Mouse (Mus musculus): ENCODE results near the gene Cdca7l.
"Not testable (repeated sequence)": the region's sequence is repeated elsewhere in the genome, so short reads cannot be mapped to it uniquely, and the experiment has no call there.

The Cdca7l gene

GRCm38 (mm10) chr12:117862655-117863054 is 58.6 kb downstream of the Cdca7l start:
- DNase-seq (ENCODE audit: low spot score), result no peak

- no peak for DNase-seq (ENCODE audit: low spot score)
Observed at GRCm38 (mm10) chr12:117867708-117868564, 63.8 kb downstream of the Cdca7l start.

DNA sequence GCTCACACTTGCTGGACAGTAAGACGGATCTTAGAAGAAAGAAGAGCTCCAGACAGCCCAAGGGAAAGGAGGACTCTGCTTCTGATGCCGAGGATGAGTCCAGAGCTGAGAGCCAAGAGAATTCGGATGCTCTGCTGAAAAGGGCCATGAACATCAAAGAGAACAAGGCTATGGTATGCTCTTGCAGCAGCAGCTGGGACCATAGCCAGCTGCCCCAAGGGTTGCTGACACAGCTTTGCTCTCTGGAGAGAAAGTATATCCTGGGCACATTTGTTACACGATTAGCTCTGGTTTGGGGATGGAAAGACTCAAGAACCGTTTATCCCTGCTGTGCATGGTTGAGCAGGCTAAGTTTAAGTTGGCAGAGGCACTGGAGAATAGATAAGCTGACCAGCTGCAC is 68.2 kb downstream of the Cdca7l start:
- no peak for DNase-seq (ENCODE audit: low spot score)

GRCm38 (mm10) chr12:117878341-117878740 is 74.3 kb downstream of the Cdca7l start:
- DNase-seq (ENCODE audit: low spot score), result no peak

DNA sequence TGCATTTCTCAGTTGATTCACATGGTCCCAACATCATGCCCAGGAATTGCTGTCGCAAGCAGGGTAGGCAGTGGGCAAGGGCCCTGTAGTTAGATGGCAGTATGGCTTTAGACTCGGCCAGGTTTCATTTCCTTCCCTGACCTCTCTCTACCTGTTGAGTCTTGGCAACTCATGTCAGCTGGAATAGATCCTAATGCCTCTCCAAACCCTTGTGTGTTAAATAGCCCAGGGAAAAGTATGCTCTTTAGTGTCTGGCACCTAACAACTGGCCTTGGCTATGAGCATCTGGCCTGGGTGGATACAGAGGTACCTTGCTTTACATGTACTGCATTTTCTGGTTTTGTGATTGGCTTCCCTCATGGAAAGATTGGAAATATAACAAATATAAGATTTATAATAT is 80.5 kb downstream of the Cdca7l start:
- no peak for DNase-seq (ENCODE audit: low spot score)

- no peak for DNase-seq (ENCODE audit: low spot score)
Observed at GRCm38 (mm10) chr12:117887422-117887821, 83.3 kb downstream of the Cdca7l start.

- DNase-seq (ENCODE audit: low spot score), result not testable (repeated sequence)
Observed at GRCm38 (mm10) chr12:117900798-117901197, 96.7 kb downstream of the Cdca7l start.

- not testable (repeated sequence) for DNase-seq (ENCODE audit: low spot score)
Observed at GRCm38 (mm10) chr12:117901352-117901751, 97.3 kb downstream of the Cdca7l start.

GRCm38 (mm10) chr12:117903671-117904070 is 99.6 kb downstream of the Cdca7l start:
- DNase-seq (ENCODE audit: low spot score), result no peak

DNA sequence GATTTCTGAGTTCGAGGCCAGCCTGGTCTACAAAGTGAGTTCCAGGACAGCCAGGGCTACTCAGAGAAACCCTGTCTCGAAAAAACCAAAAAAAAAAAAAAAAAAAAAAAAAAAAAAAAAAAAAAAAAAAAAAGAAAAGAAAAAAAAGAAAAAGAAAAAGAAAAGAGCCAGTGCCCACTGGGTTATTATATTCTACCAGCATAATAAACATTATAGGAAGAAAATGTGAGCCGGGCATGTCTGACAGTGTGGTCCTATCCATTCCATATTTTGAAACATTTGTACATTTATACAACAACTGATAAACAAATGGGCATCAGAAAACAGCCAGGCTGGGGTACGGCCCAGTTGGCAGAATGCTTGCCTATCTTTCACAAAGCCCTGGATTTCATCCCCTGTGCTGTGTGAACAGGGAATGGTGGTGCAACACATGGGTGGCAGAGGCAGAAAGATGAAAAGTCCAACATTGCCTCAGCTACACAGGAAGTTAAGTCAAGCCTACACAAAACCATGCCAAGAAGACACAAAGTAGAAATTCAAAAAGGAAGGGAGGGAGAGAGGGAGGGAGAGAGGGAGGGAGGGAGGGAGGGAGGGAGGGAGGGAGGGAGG is 101.2 kb downstream of the Cdca7l start:
- DNase-seq (ENCODE audit: low spot score), result not testable (repeated sequence)

- no peak for DNase-seq (ENCODE audit: low spot score)
Observed at GRCm38 (mm10) chr12:117911396-117911795, 107.3 kb downstream of the Cdca7l start.

DNA sequence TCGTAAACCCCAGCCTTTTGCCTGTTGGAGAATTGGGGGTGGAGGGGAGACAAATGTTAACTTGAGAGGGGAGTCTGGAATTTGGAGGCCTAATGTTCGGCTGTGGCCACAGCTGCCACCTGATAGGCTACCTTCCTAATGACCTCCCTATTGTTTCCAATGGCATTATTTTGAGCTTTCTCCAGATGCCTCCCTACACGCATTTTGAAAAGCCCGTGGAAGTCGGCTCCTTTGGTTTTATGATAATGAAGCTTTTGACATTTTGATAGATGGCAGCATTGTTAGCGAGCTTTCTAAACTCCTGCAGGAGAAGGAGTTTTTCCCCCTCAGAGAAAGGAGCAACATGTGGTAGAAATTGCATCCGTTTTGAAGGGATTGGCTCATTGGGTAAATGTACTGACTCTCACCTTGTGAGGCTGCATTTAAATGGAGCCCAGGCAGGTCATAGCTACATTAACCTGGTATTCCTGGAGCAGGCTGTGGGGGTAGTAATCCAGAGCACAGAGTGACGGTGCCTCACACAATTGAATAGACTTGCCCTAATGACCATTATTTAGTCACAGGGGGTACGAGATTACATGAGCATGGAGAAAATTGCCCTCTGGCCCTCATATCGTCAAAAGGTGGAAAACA is 110.6 kb downstream of the Cdca7l start:
- DNase-seq (ENCODE audit: low spot score), result no peak

- DNase-seq (ENCODE audit: low spot score), result no peak
Observed at GRCm38 (mm10) chr12:117915826-117916588, 111.9 kb downstream of the Cdca7l start.
